Mouse (Mus musculus) bone marrow, adult 2 months (tissue): ENCODE data around the gene Ap2b1.

Source experiments
- CTCF ChIP-seq: fragments of 200-500 bp; IDR thresholded peaks from 2 replicates; pipeline ENCODE4 v1.5.1; 2011; ENCODE audit warnings: low read length, control low read depth; ENCODE audit not compliant: control insufficient read depth, insufficient read depth
- POLR2A ChIP-seq: fragments of 200-500 bp; IDR thresholded peaks from 2 replicates; pipeline ENCODE4 v1.6.1; 2011; ENCODE audit warnings: low read depth, mild to moderate bottlenecking, control low read depth, low read length, borderline replicate concordance; ENCODE audit not compliant: control insufficient read depth

DNA sequence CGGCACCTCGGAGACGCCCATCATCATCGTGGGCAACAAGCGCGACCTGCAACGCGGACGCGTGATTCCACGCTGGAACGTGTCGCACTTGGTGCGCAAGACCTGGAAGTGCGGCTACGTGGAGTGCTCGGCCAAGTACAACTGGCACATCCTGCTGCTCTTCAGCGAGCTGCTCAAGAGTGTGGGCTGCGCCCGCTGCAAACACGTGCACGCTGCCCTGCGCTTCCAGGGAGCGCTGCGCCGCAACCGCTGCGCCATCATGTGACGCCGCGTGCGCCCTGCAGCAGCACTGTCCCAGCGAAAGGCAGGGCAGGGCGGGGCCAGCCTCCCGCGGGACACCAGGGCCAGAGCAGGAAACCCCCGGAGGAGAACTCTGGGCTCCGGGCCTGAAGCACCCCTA is 119.7 kb downstream of the Ap2b1 start:
- TF ChIP-seq POLR2A (no peak), CTCF (no peak)
